Mouse (Mus musculus): ENCODE data around the gene Asap2.

- no peak for TF ChIP-seq POLR2A (IDR thresholded peaks at IDR 0.05; ENCODE audit: insufficient read depth, low read length)
- no peak for TF ChIP-seq EP300 (IDR thresholded peaks at IDR 0.05; ENCODE audit: insufficient read depth, low read depth, low read length)
- TF ChIP-seq CTCF (IDR thresholded peaks at IDR 0.05; ENCODE audit: low read depth, low read length), result no peak
Observed at GRCm38 (mm10) chr12:21125675-21126470, 135.6 kb downstream of the Asap2 start.

Measured in ES-Bruce4 (cell line).